Mouse (Mus musculus): Measurements from ENCODE around the gene Ahnak2.

- TF ChIP-seq CTCF (IDR thresholded peaks at IDR 0.05; ENCODE audit: extremely low read depth, insufficient read depth, insufficient read length, insufficient replicate concordance) (no peak), POLR2A (IDR thresholded peaks at IDR 0.05; ENCODE audit: low read depth, low read length) (no peak)
Observed at GRCm38 (mm10) chr12:112804046-112804445, 1.6 kb upstream of the Ahnak2 start.

Data from spleen, adult 2 months (tissue).